8 mouse cellular contexts compared by ENCODE assay signal in genomic region chr11:94134076-94134838, GRCm38 (mm10).
A peak's percentile ranks its signal among the peaks of the same experiment; 100 is the strongest.
DNase-seq lines count a peak whose midpoint lies in the region; ATAC-seq and TF ChIP-seq lines count a peak whose summit lies in the region.

No protein-coding gene starts in this region.

- peaks cover 34% of the 10 kb centered on the region for H3K4me1 ChIP-seq in bone marrow macrophage, adult 2 months (ENCODE audit: control insufficient read depth, insufficient read depth, low read length)
- peaks cover 32% of the 10 kb centered on the region for H3K4me1 ChIP-seq in hindbrain, postnatal 0 days (ENCODE audit: insufficient read depth, low read length)
- no peaks in the 10 kb centered on the region for H3K4me1 ChIP-seq in liver, embryonic 16.5 days (ENCODE audit: control insufficient read depth, low read depth, low read length)

- no peak for ATAC-seq in hindbrain, postnatal 0 days
- ATAC-seq in liver, embryonic 16.5 days (ENCODE audit: low read depth) = peak; percentile 64

- 36% methylated on average over 18 of the region's 18 CpGs for WGBS in hindbrain, postnatal 0 days
- 60% methylated on average over 18 of the region's 18 CpGs for WGBS in liver, embryonic 16.5 days (ENCODE audit: insufficient replicate concordance)

- no peak for TF ChIP-seq POLR2A in bone marrow macrophage, adult 2 months (IDR thresholded peaks at IDR 0.05; ENCODE audit: borderline replicate concordance, low read depth, low read length)

- TF ChIP-seq CTCF in left cerebral cortex, adult 2 months (IDR thresholded peaks at IDR 0.05) = no peak
- no peak for TF ChIP-seq CTCF in bone marrow macrophage, adult 2 months (IDR thresholded peaks at IDR 0.05; ENCODE audit: low read depth, low read length)
- no peak for TF ChIP-seq CTCF in hindbrain, postnatal 0 days (IDR thresholded peaks at IDR 0.05; ENCODE audit: low read depth)

- H3K36me3 ChIP-seq in hindbrain, postnatal 0 days (ENCODE audit: insufficient read depth, low read length) = no peaks in the 10 kb centered on the region
- no peaks in the 10 kb centered on the region for H3K36me3 ChIP-seq in liver, embryonic 16.5 days (ENCODE audit: control insufficient read depth, insufficient read depth)

- no peaks in the 10 kb centered on the region for H3K27me3 ChIP-seq in hindbrain, postnatal 0 days (ENCODE audit: insufficient read depth, low read length)
- no peaks in the 10 kb centered on the region for H3K27me3 ChIP-seq in liver, embryonic 16.5 days (ENCODE audit: control insufficient read depth, insufficient read depth, low read depth, low read length)

- intact Hi-C loops in left cerebral cortex, adult 2 months (cut with DNase I) = loop anchor here (5.0 kb wide), 1 partner anchor 353 kb away; the partner anchor contains the start of gene Spata20
- intact Hi-C loops in left cerebral cortex, postnatal 36 days (cut with DNase I) = loop anchor here (10.0 kb wide), 1 partner anchor 351 kb away; the partner anchor contains the start of gene Spata20
- intact Hi-C loops in gastrocnemius, postnatal 14 days (cut with DNase I; ENCODE audit: low total_unique reads) = loop anchor here (5.0 kb wide), 1 partner anchor 143 kb away; no protein-coding TSS in a partner anchor

- H3K4me2 ChIP-seq in hindbrain, postnatal 0 days (ENCODE audit: low read depth, low read length) = no peak overlapping the region
- H3K4me2 ChIP-seq in liver, embryonic 16.5 days (ENCODE audit: low read depth, low read length) = no peak overlapping the region

- no peak overlapping the region for H3K4me3 ChIP-seq in left cerebral cortex, adult 2 months
- H3K4me3 ChIP-seq in bone marrow macrophage, adult 2 months (ENCODE audit: insufficient read depth, low read length) = no peak overlapping the region
- H3K4me3 ChIP-seq in hindbrain, postnatal 0 days (ENCODE audit: low read length) = no peak overlapping the region
- H3K4me3 ChIP-seq in liver, embryonic 16.5 days (ENCODE audit: low read depth, low read length) = no peak overlapping the region

- no peaks in the 10 kb centered on the region for H3K9me3 ChIP-seq in hindbrain, postnatal 0 days (ENCODE audit: low read length)
- no peaks in the 10 kb centered on the region for H3K9me3 ChIP-seq in liver, embryonic 16.5 days (replicated peaks; ENCODE audit: control insufficient read depth, low read length)

- 0 out of 2 replicates have a peak overlapping the region, but pooled peaks have one; percentile 17 for H3K9ac ChIP-seq in hindbrain, postnatal 0 days (replicated peaks; ENCODE audit: low read length)
- H3K9ac ChIP-seq in liver, embryonic 16.5 days (ENCODE audit: low read depth, low read length) = no peak overlapping the region

- DNase-seq in left cerebral cortex, adult 2 months (ENCODE audit: extremely low spot score in 1 of 2, low spot score in 2 of 2) = peak in 1 of 2 experiments; percentile 59
- DNase-seq in left cerebral cortex, postnatal 36 days (ENCODE audit: low spot score in 2 of 2) = no peak
- DNase-seq in gastrocnemius, postnatal 14 days = peak; percentile 94
- DNase-seq in hindbrain, postnatal 0 days (ENCODE audit: low spot score) = peak; percentile 73
- peak; percentile 85 for DNase-seq in testis, postnatal 10 days (ENCODE audit: low spot score)
- no peak for DNase-seq in spleen, postnatal 10 days (ENCODE audit: low spot score in 2 of 2)

- peak overlapping the region; percentile 75 for H3K27ac ChIP-seq in left cerebral cortex, adult 2 months
- H3K27ac ChIP-seq in bone marrow macrophage, adult 2 months (ENCODE audit: insufficient read depth, low read depth, low read length) = peak overlapping the region; percentile 89
- peak overlapping the region; percentile 49 for H3K27ac ChIP-seq in hindbrain, postnatal 0 days
- peak overlapping the region; percentile 20; the same call in 1 of the 2 replicates for H3K27ac ChIP-seq in liver, embryonic 16.5 days (ENCODE audit: low read length)

Comparison
In these comparisons a context has a peak if more than half of its experiments do, and no peak if none do; other contexts are left out.
1. DNase-seq: peak in gastrocnemius, postnatal 14 days (single experiment), hindbrain, postnatal 0 days (single experiment) and testis, postnatal 10 days (single experiment); none in left cerebral cortex, postnatal 36 days (0 of 2) and spleen, postnatal 10 days (0 of 2).
2. H3K27ac ChIP-seq: peak in every context shown above with its lines; median percentile 89 in bone marrow macrophage, adult 2 months; 75 in left cerebral cortex, adult 2 months; 49 in hindbrain, postnatal 0 days; 20 in liver, embryonic 16.5 days.